Mouse (Mus musculus) hindbrain, embryonic 14.5 days (tissue): ENCODE measurements around the gene Tacc3. TPM values are rescaled to one million over a fixed set of nuclear protein-coding genes. Genes with fewer than 3 reads are reported as not detected.

ENCODE experiments used
- ATAC-seq: fragments of 200-750 bp; cut with Nextera tagmentation; 2 replicates; pipeline ENCODE4 v1.8.0; 2017; ENCODE audit warnings: moderate number of reproducible peaks, mild to moderate bottlenecking, moderate TSS enrichment, moderate library complexity; ENCODE audit not compliant: low FRiP score
- DNase-seq: peaks from one replicate; pipeline ENCODE4 v3.0.0-alpha.2; 2015; ENCODE audit warnings: low spot score
- H3K27ac ChIP-seq: fragments of 300-500 bp; sonication (generic); 2 replicates; pipeline ENCODE4 v1.5.1; 2014; ENCODE audit warnings: mild to moderate bottlenecking, moderate library complexity
- H3K27me3 ChIP-seq: fragments of 300-500 bp; sonication (generic); 2 replicates; pipeline ENCODE4 v1.6.1; 2014; ENCODE audit warnings: mild to moderate bottlenecking, low read length, mixed read lengths; ENCODE audit not compliant: control insufficient read depth, insufficient read depth
- H3K36me3 ChIP-seq: fragments of 300-500 bp; sonication (generic); replicated peaks from 2 replicates; pipeline ENCODE4 v1.6.1; 2014; ENCODE audit not compliant: control insufficient read depth, insufficient read depth
- H3K4me1 ChIP-seq: fragments of 300-500 bp; sonication (generic); replicated peaks from 2 replicates; pipeline ENCODE4 v1.6.1; 2014; ENCODE audit warnings: antibody characterized with exemption, low read length, mixed read lengths; ENCODE audit not compliant: control insufficient read depth, insufficient read depth
- H3K4me2 ChIP-seq: fragments of 300-500 bp; sonication (generic); replicated peaks from 2 replicates; pipeline ENCODE4 v1.6.1; 2014; ENCODE audit warnings: mild to moderate bottlenecking, moderate library complexity
- H3K4me3 ChIP-seq: fragments of 300-500 bp; sonication (generic); replicated peaks from 2 replicates; pipeline ENCODE4 v1.5.1; 2014; ENCODE audit warnings: mild to moderate bottlenecking, low read length
- H3K9ac ChIP-seq: fragments of 300-500 bp; sonication (generic); 2 replicates; pipeline ENCODE4 v1.6.1; 2014
- H3K9me3 ChIP-seq: fragments of 300-500 bp; sonication (generic); 2 replicates; pipeline ENCODE4 v1.6.1; 2016; ENCODE audit warnings: low read length; ENCODE audit not compliant: control insufficient read depth
- WGBS: fragments of 180-500 bp; shearing (Covaris S2); extraction: QIAGEN DNeasy Blood & Tissue Kit; methylation state at CpG from one replicate; pipeline ENCODE4 v1.1.7; 2014; 5-methylcytosine and 5-hydroxymethylcytosine counted together
- polyA plus RNA-seq: library from polyadenylated mRNA; unstranded; fragments of >200 nt; fragmentation: Nextera tagmentation; extraction: Ambion mirVana; gene quantifications from 2 replicates; pipeline ENCODE4 v1.2.1, GENCODE M21; 2014

Gene Tacc3
- polyA plus RNA-seq, 1 experiment from 2014 or later = 32.3 TPM

- no peak for ATAC-seq
- no peaks in the 10 kb centered on the region for H3K9me3 ChIP-seq
- no peak for DNase-seq
- H3K9ac ChIP-seq = no peak overlapping the region
- H3K4me1 ChIP-seq = 0 out of 2 replicates have a peak, but pooled peaks cover 10% of the 10 kb centered on the region
- no peak overlapping the region for H3K27ac ChIP-seq
- no peaks in the 10 kb centered on the region for H3K27me3 ChIP-seq
- no peaks in the 10 kb centered on the region for H3K36me3 ChIP-seq
- no peak overlapping the region for H3K4me3 ChIP-seq
- H3K4me2 ChIP-seq = no peak overlapping the region
- 73% methylated on average over 4 of the region's 4 CpGs for WGBS
Observed at GRCm38 (mm10) chr5:33707163-33707562, 49.2 kb downstream of the Tacc3 start.

- ATAC-seq (no peak), DNase-seq (no peak)
- Histone ChIP-seq H3K4me2 (no peak overlapping the region), H3K4me1 (0 out of 2 replicates have a peak, but pooled peaks cover 10% of the 10 kb centered on the region), H3K36me3 (no peaks in the 10 kb centered on the region), H3K27ac (no peak overlapping the region), H3K9me3 (no peaks in the 10 kb centered on the region), H3K27me3 (no peaks in the 10 kb centered on the region), H3K9ac (no peak overlapping the region), H3K4me3 (no peak overlapping the region)
- 45% methylated on average over 2 of the region's 2 CpGs for WGBS
Observed at GRCm38 (mm10) chr5:33709037-33709436, 51.1 kb downstream of the Tacc3 start.

GRCm38 (mm10) chr5:33712550-33712949 lies 54.6 kb downstream of the Tacc3 start:
- Histone ChIP-seq H3K27ac (no peak overlapping the region), H3K9ac (no peak overlapping the region), H3K27me3 (no peaks in the 10 kb centered on the region), H3K9me3 (no peaks in the 10 kb centered on the region), H3K36me3 (no peaks in the 10 kb centered on the region), H3K4me2 (no peak overlapping the region), H3K4me1 (no peaks in the 10 kb centered on the region), H3K4me3 (no peak overlapping the region)
- 73% methylated on average over 2 of the region's 2 CpGs for WGBS
- DNase-seq = no peak
- no peak for ATAC-seq

GRCm38 (mm10) chr5:33715182-33715581 lies 57.3 kb downstream of the Tacc3 start:
- Histone ChIP-seq H3K27ac (no peak overlapping the region), H3K9ac (no peak overlapping the region), H3K4me3 (no peak overlapping the region), H3K9me3 (no peaks in the 10 kb centered on the region), H3K36me3 (no peaks in the 10 kb centered on the region), H3K27me3 (no peaks in the 10 kb centered on the region), H3K4me1 (no peaks in the 10 kb centered on the region), H3K4me2 (no peak overlapping the region)
- DNase-seq (no peak), ATAC-seq (no peak)
- 21% methylated on average over 2 of the region's 2 CpGs for WGBS

- no peak for ATAC-seq
- no peak for DNase-seq
Observed at GRCm38 (mm10) chr5:33716467-33716866, 58.5 kb downstream of the Tacc3 start.

GRCm38 (mm10) chr5:33718460-33718859 lies 60.5 kb downstream of the Tacc3 start:
- Histone ChIP-seq H3K27ac (no peak overlapping the region), H3K9ac (no peak overlapping the region), H3K9me3 (no peaks in the 10 kb centered on the region), H3K36me3 (no peaks in the 10 kb centered on the region), H3K4me1 (peaks cover 18% of the 10 kb centered on the region), H3K27me3 (peaks cover 16% of the 10 kb centered on the region), H3K4me2 (no peak overlapping the region), H3K4me3 (no peak overlapping the region)
- DNase-seq (peak; percentile 26), ATAC-seq (no peak)
- 59% methylated on average over 5 of the region's 5 CpGs for WGBS

More at GRCm38 (mm10) chr5:33716467-33716866, 58.5 kb downstream of the Tacc3 start:
- Histone ChIP-seq H3K27ac (no peak overlapping the region), H3K36me3 (no peaks in the 10 kb centered on the region), H3K27me3 (peaks cover 7% of the 10 kb centered on the region), H3K4me2 (no peak overlapping the region), H3K4me1 (peaks cover 4% of the 10 kb centered on the region; the same call in 1 of the 2 replicates), H3K4me3 (no peak overlapping the region), H3K9me3 (no peaks in the 10 kb centered on the region), H3K9ac (no peak overlapping the region)
- 79% methylated on average over 6 of the region's 6 CpGs for WGBS

GRCm38 (mm10) chr5:33720852-33721490 lies 63.0 kb downstream of the Tacc3 start:
- Histone ChIP-seq H3K4me2 (peak overlapping the region; percentile 98), H3K27ac (peak overlapping the region; percentile 79; the same call in 1 of the 2 replicates), H3K9ac (peak overlapping the region; percentile 79), H3K4me3 (peak overlapping the region; percentile 63), H3K9me3 (no peaks in the 10 kb centered on the region), H3K27me3 (peaks cover 22% of the 10 kb centered on the region), H3K4me1 (peaks cover 18% of the 10 kb centered on the region), H3K36me3 (no peaks in the 10 kb centered on the region)
- DNase-seq (peak; percentile 24), ATAC-seq (no peak)
- 3% methylated on average over 8 of the region's 8 CpGs for WGBS

GRCm38 (mm10) chr5:33721541-33722265 lies 63.8 kb downstream of the Tacc3 start, which contains the start of gene Fgfr3:
Gene Fgfr3 (plus strand): TSS chr5:33721674.
- peak within 1 kb of the TSS; percentile 63 for H3K4me3 ChIP-seq
- H3K36me3 ChIP-seq = no peaks in the 10 kb centered on the region

GRCm38 (mm10) chr5:33722266-33723018 lies 64.5 kb downstream of the Tacc3 start:
- Histone ChIP-seq H3K36me3 (no peaks in the 10 kb centered on the region), H3K9me3 (no peaks in the 10 kb centered on the region), H3K9ac (peak overlapping the region; percentile 79), H3K27me3 (peaks cover 22% of the 10 kb centered on the region), H3K4me2 (peak overlapping the region; percentile 98), H3K4me1 (peaks cover 18% of the 10 kb centered on the region), H3K4me3 (peak overlapping the region; percentile 63), H3K27ac (peak overlapping the region; percentile 79)
- ATAC-seq (no peak), DNase-seq (peak; percentile 30)
- WGBS = under 1% methylated on average over 51 of the region's 53 CpGs

More at GRCm38 (mm10) chr5:33721541-33722265, 63.8 kb downstream of the Tacc3 start, which contains the start of gene Fgfr3:
- DNase-seq = peak; percentile 27
- Histone ChIP-seq H3K4me2 (peak within 1 kb of the TSS; percentile 98), H3K27ac (peak within 1 kb of the TSS; percentile 79), H3K9me3 (no peaks in the 10 kb centered on the region), H3K27me3 (peaks cover 22% of the 10 kb centered on the region), H3K4me1 (peaks cover 18% of the 10 kb centered on the region), H3K9ac (peak within 1 kb of the TSS; percentile 79)
- WGBS = under 1% methylated on average over 67 of the region's 73 CpGs
- ATAC-seq = peak; percentile 50
